Mouse (Mus musculus): ENCODE measurements at regions not wholly inside any gene's neighbourhood (a gene's known extent, or its start where the extent isn't known, plus 50 kb on each side); places are given as distances from the start of the nearest gene placed in this dataset.

DNA sequence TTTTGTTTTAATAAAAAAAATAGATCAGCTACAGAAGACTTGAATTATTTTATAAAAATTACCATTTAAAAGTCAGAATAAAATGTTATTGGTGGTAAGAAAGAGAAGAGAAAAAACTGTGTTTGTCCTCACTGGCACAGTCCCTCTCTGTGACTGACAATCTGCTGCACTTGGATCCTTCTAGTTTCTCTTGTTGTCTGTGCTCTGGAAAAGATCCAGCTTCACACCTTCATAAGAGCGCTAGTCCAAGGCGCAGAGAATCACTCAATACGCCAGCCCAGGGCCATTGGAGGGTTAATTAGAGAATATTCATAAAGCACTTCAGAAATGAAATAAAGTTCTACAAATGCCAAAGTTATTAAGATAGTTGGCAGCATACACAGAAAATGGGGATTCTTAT lies 153.8 kb downstream of the Lmbrd1 start:
- DNase-seq (ENCODE audit: low spot score in 2 of 2) = no peak
- intact Hi-C loops (cut with DNase I) = no loop called here

GRCm38 (mm10) chr1:24866877-24867276 lies 188.4 kb downstream of the Lmbrd1 start:
- DNase-seq (ENCODE audit: low spot score in 2 of 2) = no peak
- intact Hi-C loops (cut with DNase I) = no loop called here

- intact Hi-C loops (cut with DNase I) = no loop called here
These were observed 191.3 kb downstream of the Lmbrd1 start for GRCm38 (mm10) chr1:24869772-24870171.

DNA sequence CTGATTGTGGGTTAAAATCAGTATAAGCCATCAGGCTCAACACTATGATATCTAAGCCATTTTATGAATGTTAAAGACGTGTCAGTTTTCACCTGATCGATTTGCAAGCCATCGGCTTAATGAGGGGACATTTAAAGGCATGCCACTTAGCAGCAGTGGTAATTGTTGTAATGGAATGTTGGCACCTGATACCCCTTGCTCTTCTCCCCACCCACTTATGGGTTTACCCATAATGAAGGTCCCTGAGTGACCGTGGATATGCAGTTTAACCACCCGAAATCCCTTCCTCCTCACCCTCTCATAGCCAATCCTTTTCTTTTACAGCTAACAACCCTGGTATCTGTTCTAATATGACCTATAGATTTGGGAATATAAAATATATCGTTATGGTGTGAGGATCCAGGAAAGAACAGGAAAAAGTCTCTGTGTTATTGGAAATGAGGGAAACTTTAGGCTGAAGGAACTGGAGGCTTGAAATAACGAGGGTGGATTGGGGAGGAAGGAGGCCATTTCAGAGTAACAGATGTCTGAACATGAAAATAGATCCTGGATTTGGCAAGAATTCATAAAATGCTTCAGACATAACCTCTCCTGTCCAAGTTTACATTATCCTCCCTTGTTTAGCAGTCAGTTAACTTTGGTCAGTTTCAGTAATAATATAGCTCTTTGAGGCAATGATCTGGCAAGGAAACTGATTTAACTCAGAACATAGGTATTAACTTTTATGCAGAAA lies 192.4 kb downstream of the Lmbrd1 start:
- intact Hi-C loops (cut with DNase I) = no loop called here
- DNase-seq (ENCODE audit: low spot score in 2 of 2) = no peak

More at GRCm38 (mm10) chr1:24869772-24870171, 191.3 kb downstream of the Lmbrd1 start:
- peak; percentile 31 to 32 for DNase-seq (ENCODE audit: low spot score in 2 of 2)

DNA sequence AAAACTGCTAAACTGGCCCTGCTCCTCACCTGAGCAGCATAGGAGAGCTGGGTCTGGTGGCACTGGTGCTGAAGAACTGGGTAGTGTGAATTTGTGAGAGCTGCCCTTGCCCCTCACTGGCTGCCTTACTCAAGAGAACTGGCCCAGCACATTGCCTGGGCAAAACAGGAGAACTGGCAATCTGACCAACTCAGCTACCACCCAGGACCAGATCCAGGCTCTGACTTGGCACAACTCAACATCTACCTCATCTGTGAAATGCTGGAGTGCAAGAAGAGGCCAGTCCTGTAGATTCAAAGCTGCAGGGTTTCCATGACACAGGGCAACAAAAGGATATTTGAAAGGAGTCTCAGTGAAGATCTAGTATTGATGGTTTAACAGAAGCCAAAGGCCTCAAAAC lies 198.6 kb downstream of the Lmbrd1 start:
- intact Hi-C loops (cut with DNase I) = no loop called here
- no peak for DNase-seq (ENCODE audit: low spot score in 2 of 2)

- intact Hi-C loops (cut with DNase I) = no loop called here
These were observed 205.2 kb downstream of the Lmbrd1 start for GRCm38 (mm10) chr1:24883638-24884037.

GRCm38 (mm10) chr1:24901278-24901677 lies 222.8 kb downstream of the Lmbrd1 start:
- DNase-seq (ENCODE audit: low spot score in 2 of 2) = peak; percentile 54 to 64
- intact Hi-C loops (cut with DNase I) = no loop called here

More at GRCm38 (mm10) chr1:24883638-24884037, 205.2 kb downstream of the Lmbrd1 start:
- DNase-seq (ENCODE audit: low spot score in 2 of 2) = no peak

DNA sequence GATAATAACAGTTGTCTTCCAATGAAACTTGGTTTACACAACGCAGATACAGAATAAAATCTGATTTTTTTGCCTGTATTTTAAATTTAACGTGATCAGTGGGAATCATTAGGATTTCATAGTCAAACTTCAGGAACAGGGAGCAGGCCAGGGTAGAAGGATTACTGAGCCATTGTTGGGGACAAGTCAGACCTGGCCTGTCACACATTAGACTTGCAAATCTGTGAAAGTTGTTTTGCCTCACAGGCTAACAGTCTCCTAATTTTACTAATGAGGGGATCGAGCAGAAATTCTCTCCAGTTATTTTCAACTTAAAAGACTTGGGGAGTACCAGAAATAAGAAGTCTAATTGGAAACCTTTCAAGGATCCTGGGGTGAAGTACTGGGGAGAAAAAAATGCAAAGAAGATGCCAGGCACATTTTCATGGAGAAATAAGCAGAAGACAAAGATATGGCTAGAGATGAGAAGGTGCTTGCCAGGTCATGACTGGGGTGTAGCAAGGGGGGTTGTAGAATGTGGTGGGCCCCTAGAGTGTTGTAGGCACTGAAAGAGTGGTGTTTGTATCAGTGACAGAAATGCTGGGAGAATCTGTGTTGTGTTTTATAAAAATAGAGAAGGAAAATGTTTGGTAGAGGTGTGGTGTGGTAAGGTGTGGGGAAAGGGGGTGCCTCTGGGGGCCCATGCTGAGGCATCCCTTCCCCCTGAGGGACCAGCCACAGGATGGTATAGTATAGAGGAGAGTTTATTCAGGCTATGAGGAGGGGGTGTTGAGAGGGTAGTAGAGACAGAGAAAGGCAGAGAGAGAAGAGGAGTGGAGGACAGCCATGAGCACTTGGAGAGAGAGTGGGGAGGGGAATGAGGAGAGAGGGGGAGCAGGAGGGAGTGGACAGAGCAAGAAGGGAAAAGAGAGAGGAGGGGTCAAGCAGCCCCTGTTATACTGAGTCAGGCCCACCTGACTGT lies 260.2 kb downstream of the Lmbrd1 start:
- no peak for DNase-seq (ENCODE audit: low spot score in 2 of 2)
- intact Hi-C loops (cut with DNase I) = no loop called here

- intact Hi-C loops (cut with DNase I) = no loop called here
- no peak for DNase-seq (ENCODE audit: low spot score in 2 of 2)
These were observed 264.4 kb downstream of the Lmbrd1 start for GRCm38 (mm10) chr1:24942757-24943296.

- no peak for DNase-seq (ENCODE audit: low spot score in 2 of 2)
- intact Hi-C loops (cut with DNase I) = no loop called here
These were observed 265.0 kb downstream of the Lmbrd1 start for GRCm38 (mm10) chr1:24943451-24943850.

DNA sequence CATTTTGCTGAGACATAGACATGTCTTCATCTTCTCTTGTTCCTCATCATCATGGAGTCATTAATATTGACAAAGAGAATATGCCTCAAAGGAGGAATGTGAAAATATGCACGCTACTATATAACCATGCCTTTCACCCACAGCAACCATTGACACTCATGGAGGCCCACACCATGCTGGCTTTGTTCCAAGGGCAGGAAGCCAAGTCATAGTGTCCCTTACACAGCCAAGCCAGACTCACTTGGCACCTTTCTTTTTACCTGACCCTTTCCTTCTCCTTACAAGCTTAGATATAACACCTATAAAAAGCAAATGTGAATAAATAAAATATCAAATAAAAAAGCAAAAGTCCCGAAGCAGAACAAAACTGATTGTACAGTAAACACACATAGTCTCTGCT lies 294.3 kb downstream of the Lmbrd1 start:
- no peak for DNase-seq (ENCODE audit: low spot score in 2 of 2)
- intact Hi-C loops (cut with DNase I) = no loop called here

GRCm38 (mm10) chr1:25008456-25009169 lies 330.2 kb downstream of the Lmbrd1 start:
- DNase-seq (ENCODE audit: low spot score in 2 of 2) = peak; percentile 14 to 22
- intact Hi-C loops (cut with DNase I) = no loop called here

- intact Hi-C loops (cut with DNase I) = no loop called here
These were observed 334.3 kb downstream of the Lmbrd1 start for GRCm38 (mm10) chr1:25012754-25013153.

More at GRCm38 (mm10) chr1:25012754-25013153, 334.3 kb downstream of the Lmbrd1 start:
- DNase-seq (ENCODE audit: low spot score in 2 of 2) = no peak

Data from left cerebral cortex, postnatal 36 days (tissue).